24 mouse cellular contexts compared by ENCODE assay signal in the genomic region with DNA sequence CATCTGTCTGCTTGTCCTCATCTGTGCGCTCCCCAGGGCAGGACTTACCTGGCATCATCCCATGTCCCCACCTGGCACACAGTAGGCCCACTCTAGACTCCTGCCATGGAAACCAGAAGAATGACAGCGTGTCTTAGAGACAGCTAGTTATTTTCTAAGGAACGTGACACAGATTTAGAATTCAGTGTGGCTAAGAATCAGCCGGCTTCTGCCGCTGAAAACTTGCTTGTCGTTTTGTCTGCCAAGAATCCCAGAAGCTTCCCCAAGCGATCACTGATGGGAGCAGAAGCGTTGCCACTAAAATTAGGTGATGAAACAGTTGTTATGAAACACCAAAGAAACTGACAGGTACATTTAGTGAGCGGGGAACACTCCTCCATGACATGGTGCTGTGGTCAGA.
DNase-seq lines count a peak whose midpoint lies in the region; ATAC-seq and TF ChIP-seq lines count a peak whose summit lies in the region.
"Had no signal": no experiment of that assay in that cellular context is flagged by ENCODE, and none has a peak within 500 bp of the region (broad histone marks: within the 10 kb centered on the region; RNA-seq: fewer than 3 reads in every experiment).

No protein-coding gene starts in this region.

- no peaks in the 10 kb centered on the region for H3K27me3 ChIP-seq in forebrain, embryonic 15.5 days
- H3K27me3 ChIP-seq in forebrain, embryonic 12.5 days = no peaks in the 10 kb centered on the region
- H3K27me3 ChIP-seq: embryonic facial prominence, embryonic 12.5 days; hindbrain, embryonic 13.5 days had no signal

- no peak overlapping the region for H3K9ac ChIP-seq in forebrain, embryonic 15.5 days (replicated peaks)
- H3K9ac ChIP-seq in forebrain, embryonic 12.5 days = no peak overlapping the region
- H3K9ac ChIP-seq: embryonic facial prominence, embryonic 12.5 days; heart, embryonic 15.5 days; hindbrain, embryonic 13.5 days had no signal

- intact Hi-C loops in left cerebral cortex, postnatal 25 days (cut with DNase I) = no loop called here
- intact Hi-C loops in left cerebral cortex, postnatal 4 days (cut with DNase I) = no loop called here

- WGBS in forebrain, embryonic 15.5 days = 70% methylated on average over 9 of the region's 9 CpGs
- WGBS in forebrain, embryonic 12.5 days = 88% methylated on average over 9 of the region's 9 CpGs

- no peaks in the 10 kb centered on the region for H3K36me3 ChIP-seq in forebrain, embryonic 15.5 days
- H3K36me3 ChIP-seq in forebrain, embryonic 12.5 days (replicated peaks) = no peaks in the 10 kb centered on the region
- H3K36me3 ChIP-seq: embryonic facial prominence, embryonic 12.5 days; G1E; heart, embryonic 15.5 days; hindbrain, embryonic 13.5 days had no signal

- H3K9me3 ChIP-seq in forebrain, embryonic 15.5 days = no peaks in the 10 kb centered on the region
- H3K9me3 ChIP-seq in forebrain, embryonic 12.5 days = 0 out of 2 replicates have a peak, but pooled peaks cover 4% of the 10 kb centered on the region
- H3K9me3 ChIP-seq: embryonic facial prominence, embryonic 12.5 days; G1E; heart, embryonic 15.5 days had no signal

- TF ChIP-seq CTCF in layer of hippocampus, adult 2 months (conservative IDR thresholded peaks at IDR 0.05) = no peak

- H3K4me1 ChIP-seq in forebrain, embryonic 15.5 days = peaks cover 5% of the 10 kb centered on the region; the same call in 1 of the 2 replicates
- H3K4me1 ChIP-seq in forebrain, embryonic 12.5 days = peaks cover 3% of the 10 kb centered on the region; the same call in 1 of the 2 replicates
- H3K4me1 ChIP-seq: embryonic facial prominence, embryonic 12.5 days had no signal

- peak overlapping the region; percentile 67 for H3K27ac ChIP-seq in forebrain, embryonic 15.5 days (replicated peaks)
- H3K27ac ChIP-seq in forebrain, embryonic 12.5 days = no peak overlapping the region
- H3K27ac ChIP-seq in layer of hippocampus, adult 2 months = peak overlapping the region; percentile 40; the same call in 1 of the 2 replicates
- H3K27ac ChIP-seq: embryonic facial prominence, embryonic 12.5 days; heart, adult 2 months; heart, embryonic 15.5 days; hindbrain, embryonic 13.5 days had no signal

- H3K4me3 ChIP-seq in forebrain, embryonic 15.5 days = no peak overlapping the region
- no peak overlapping the region for H3K4me3 ChIP-seq in forebrain, embryonic 12.5 days (replicated peaks)
- no peak overlapping the region for H3K4me3 ChIP-seq in layer of hippocampus, adult 2 months
- H3K4me3 ChIP-seq: embryonic facial prominence, embryonic 12.5 days; heart, adult 2 months; heart, embryonic 15.5 days; hindbrain, embryonic 13.5 days had no signal

- DNase-seq in layer of hippocampus, adult 2 months (ENCODE audit: low spot score in 2 of 2) = peak in 1 of 2 experiments; percentile 41
- no peak for DNase-seq in layer of hippocampus, postnatal 36 days
- peak; percentile 47 to 74 for DNase-seq in left cerebral cortex, postnatal 25 days (ENCODE audit: low spot score in 2 of 2)
- no peak for DNase-seq in left cerebral cortex, postnatal 4 days
- peak; percentile 28 for DNase-seq in right cerebral cortex, postnatal 25 days
- DNase-seq in heart, adult 18-20 months = no peak
- DNase-seq: adrenal gland, adult 8-10 months; adrenal gland, postnatal 36 days; B cell, adult 2 months; cerebellum, adult 11 months; cerebellum, adult 8-10 months; cerebellum, postnatal 14 days; gastrocnemius, postnatal 36 days; heart, adult 2 months; heart, postnatal 14 days had no signal

- no peak overlapping the region for H3K4me2 ChIP-seq in forebrain, embryonic 15.5 days (replicated peaks)
- no peak overlapping the region for H3K4me2 ChIP-seq in forebrain, embryonic 12.5 days
- H3K4me2 ChIP-seq: embryonic facial prominence, embryonic 12.5 days; heart, embryonic 11.5 days; heart, embryonic 15.5 days; hindbrain, embryonic 13.5 days had no signal

- ATAC-seq in forebrain, embryonic 15.5 days (replicated peaks) = no peak
- no peak for ATAC-seq in forebrain, embryonic 12.5 days (ENCODE audit: low FRiP score)
- ATAC-seq: CD4-positive, CD25-positive, alpha-beta regulatory T cell, adult 4 months; forebrain, embryonic 14.5 days had no signal

Comparison
In these comparisons a context has a peak if more than half of its experiments do, and no peak if none do; other contexts are left out.
1. DNase-seq: peak in left cerebral cortex, postnatal 25 days (2 of 2) and right cerebral cortex, postnatal 25 days (single experiment); none in layer of hippocampus, postnatal 36 days (0 of 2), left cerebral cortex, postnatal 4 days (single experiment) and heart, adult 18-20 months (0 of 2).